10 mouse cellular contexts compared by ENCODE assay signal in genomic region chr19:45116798-45117197, GRCm38 (mm10). TPM values are rescaled to one million over a fixed set of nuclear protein-coding genes. Genes with fewer than 3 reads are reported as not detected.
DNase-seq lines count a peak whose midpoint lies in the region; ATAC-seq lines count a peak whose summit lies in the region.
"Had no signal": no experiment of that assay in that cellular context is flagged by ENCODE, and none has a peak within 500 bp of the region (broad histone marks: within the 10 kb centered on the region; RNA-seq: fewer than 3 reads in every experiment).

No protein-coding gene starts in this region.

- H3K4me1 ChIP-seq in midbrain, embryonic 10.5 days, result peaks cover 24% of the 10 kb centered on the region
- H3K4me1 ChIP-seq in midbrain, embryonic 16.5 days (ENCODE audit: control insufficient read depth, insufficient read depth, low read length), result no peaks in the 10 kb centered on the region
- H3K4me1 ChIP-seq: megakaryocyte, embryonic 14.5 days had no signal

- 78% methylated on average over 1 of the region's 1 CpGs for WGBS in midbrain, embryonic 10.5 days
- 67% methylated on average over 1 of the region's 1 CpGs for WGBS in midbrain, embryonic 16.5 days

- peaks cover 78% of the 10 kb centered on the region for H3K27me3 ChIP-seq in midbrain, embryonic 10.5 days (ENCODE audit: low read depth, poor library complexity, severe bottlenecking)
- H3K27me3 ChIP-seq in midbrain, embryonic 16.5 days (ENCODE audit: control insufficient read depth, insufficient read depth, low read depth, low read length), result peaks cover 7% of the 10 kb centered on the region

- H3K27ac ChIP-seq in midbrain, embryonic 10.5 days (replicated peaks), result no peak overlapping the region
- no peak overlapping the region for H3K27ac ChIP-seq in midbrain, embryonic 16.5 days (ENCODE audit: low read length)
- H3K27ac ChIP-seq: heart, embryonic 13.5 days had no signal

- H3K4me3 ChIP-seq in midbrain, embryonic 10.5 days, result no peak overlapping the region
- no peak overlapping the region for H3K4me3 ChIP-seq in midbrain, embryonic 16.5 days (ENCODE audit: low read depth, low read length)
- H3K4me3 ChIP-seq: heart, embryonic 13.5 days; megakaryocyte, embryonic 14.5 days had no signal

- DNase-seq in cerebellum, adult 8-10 months, result peak; percentile 17
- no peak for DNase-seq in cerebellum, adult 11-12 months
- peak; percentile 28 for DNase-seq in midbrain, embryonic 10.5 days (ENCODE audit: low spot score)
- peak; percentile 68 for DNase-seq in ZHBTc4 (ENCODE audit: low read depth, low spot score)
- DNase-seq in embryo, embryonic 11.5 days (ENCODE audit: low read depth, low spot score), result peak; percentile 24
- DNase-seq in layer of hippocampus, adult 9-10 months (ENCODE audit: low spot score), result peak; percentile 26
- peak; percentile 46 for DNase-seq in retina, postnatal 7 days (ENCODE audit: low read depth, low spot score)

- no peak for ATAC-seq in midbrain, embryonic 16.5 days

- H3K9me3 ChIP-seq in midbrain, embryonic 10.5 days (replicated peaks), result no peaks in the 10 kb centered on the region
- no peaks in the 10 kb centered on the region for H3K9me3 ChIP-seq in midbrain, embryonic 16.5 days (replicated peaks; ENCODE audit: control insufficient read depth, low read length, poor library complexity, severe bottlenecking)
- H3K9me3 ChIP-seq: heart, embryonic 13.5 days had no signal

- H3K36me3 ChIP-seq in midbrain, embryonic 10.5 days, result no peaks in the 10 kb centered on the region
- H3K36me3 ChIP-seq in midbrain, embryonic 16.5 days (ENCODE audit: control insufficient read depth, insufficient read depth, low read length), result no peaks in the 10 kb centered on the region
- H3K36me3 ChIP-seq: heart, embryonic 13.5 days had no signal

- H3K4me2 ChIP-seq in midbrain, embryonic 16.5 days (ENCODE audit: low read length), result no peak overlapping the region
- H3K4me2 ChIP-seq: heart, embryonic 13.5 days had no signal

- H3K9ac ChIP-seq in midbrain, embryonic 16.5 days (ENCODE audit: low read depth, low read length), result no peak overlapping the region
- H3K9ac ChIP-seq: heart, embryonic 13.5 days had no signal

RNA-seq across cellular contexts. Expression of gene Tlx1, which starts 33.7 kb away (rescaled TPM):
- polyA plus RNA-seq in midbrain, embryonic 10.5 days (2016; fragmentation: Nextera tagmentation; extraction: Ambion mirVana), result 0.11 and 0.22 TPM in 2 replicates
- not detected in 2 replicates for polyA plus RNA-seq in midbrain, embryonic 16.5 days (2015; fragmentation: Nextera tagmentation; extraction: Ambion mirVana)

RNA-seq across cellular contexts. Expression of gene Kazald1, which starts 41.8 kb away (rescaled TPM):
- polyA plus RNA-seq in midbrain, embryonic 10.5 days (2016; fragmentation: Nextera tagmentation; extraction: Ambion mirVana), result 0.38 and 0.39 TPM in 2 replicates
- 1.3 and 1.9 TPM in 2 replicates for polyA plus RNA-seq in midbrain, embryonic 16.5 days (2015; fragmentation: Nextera tagmentation; extraction: Ambion mirVana)
